Mouse (Mus musculus): ENCODE data around the gene Zfp112. TPM values are rescaled to one million over a fixed set of nuclear protein-coding genes. Genes with fewer than 3 reads are reported as not detected.

The Zfp112 gene
- polyA plus RNA-seq, 1 experiment from 2014 or later, result 7.6 TPM

- no peak overlapping the region for H3K4me2 ChIP-seq (ENCODE audit: low read length)
- no peak overlapping the region for H3K27ac ChIP-seq (replicated peaks; ENCODE audit: low read depth, low read length)
- 14% methylated on average over 1 of the region's 1 CpGs for WGBS
- H3K9me3 ChIP-seq (ENCODE audit: control insufficient read depth, low read length), result 0 out of 2 replicates have a peak, but pooled peaks cover 2% of the 10 kb centered on the region
- no peak overlapping the region for H3K4me3 ChIP-seq (replicated peaks; ENCODE audit: low read depth, low read length)
- DNase-seq, result peak; percentile 3
- no peaks in the 10 kb centered on the region for H3K27me3 ChIP-seq (ENCODE audit: control insufficient read depth, insufficient read depth, low read length)
- H3K36me3 ChIP-seq (ENCODE audit: control insufficient read depth, insufficient read depth, low read length), result no peaks in the 10 kb centered on the region
- ATAC-seq (ENCODE audit: low FRiP score, low TSS enrichment), result no peak
- no peaks in the 10 kb centered on the region for H3K4me1 ChIP-seq (ENCODE audit: control insufficient read depth, insufficient read depth, low read length)
- no peak overlapping the region for H3K9ac ChIP-seq (replicated peaks; ENCODE audit: low read length)
Measured at GRCm38 (mm10) chr7:24153272-24153671, 41.2 kb downstream of the Zfp112 start.

- WGBS, result 62% methylated on average over 4 of the region's 4 CpGs
- Histone ChIP-seq H3K27ac (replicated peaks; ENCODE audit: low read depth, low read length) (no peak overlapping the region), H3K9me3 (ENCODE audit: control insufficient read depth, low read length) (no peaks in the 10 kb centered on the region), H3K27me3 (ENCODE audit: control insufficient read depth, insufficient read depth, low read length) (no peaks in the 10 kb centered on the region), H3K4me1 (ENCODE audit: control insufficient read depth, insufficient read depth, low read length) (no peaks in the 10 kb centered on the region), H3K9ac (replicated peaks; ENCODE audit: low read length) (no peak overlapping the region), H3K4me2 (ENCODE audit: low read length) (no peak overlapping the region), H3K36me3 (ENCODE audit: control insufficient read depth, insufficient read depth, low read length) (no peaks in the 10 kb centered on the region), H3K4me3 (replicated peaks; ENCODE audit: low read depth, low read length) (no peak overlapping the region)
- DNase-seq (no peak), ATAC-seq (ENCODE audit: low FRiP score, low TSS enrichment) (no peak)
Measured at GRCm38 (mm10) chr7:24172191-24172590, 60.1 kb downstream of the Zfp112 start.

GRCm38 (mm10) chr7:24174618-24175336, 62.7 kb downstream of the Zfp112 start, which contains the start of gene Zfp114:
Zfp114 (plus strand) TSS chr7:24175060.
- 12% methylated on average over 23 of the region's 23 CpGs for WGBS
- Histone ChIP-seq H3K27me3 (ENCODE audit: control insufficient read depth, insufficient read depth, low read length) (no peaks in the 10 kb centered on the region), H3K4me3 (replicated peaks; ENCODE audit: low read depth, low read length) (peak within 1 kb of the TSS; percentile 54), H3K9me3 (ENCODE audit: control insufficient read depth, low read length) (no peaks in the 10 kb centered on the region), H3K9ac (replicated peaks; ENCODE audit: low read length) (peak within 1 kb of the TSS; percentile 61), H3K4me2 (ENCODE audit: low read length) (peak within 1 kb of the TSS; percentile 56), H3K36me3 (ENCODE audit: control insufficient read depth, insufficient read depth, low read length) (no peaks in the 10 kb centered on the region), H3K27ac (replicated peaks; ENCODE audit: low read depth, low read length) (0 out of 2 replicates have a peak within 1 kb of the TSS, but pooled peaks have one; percentile 26), H3K4me1 (ENCODE audit: control insufficient read depth, insufficient read depth, low read length) (no peaks in the 10 kb centered on the region)
- peak; percentile 86 for ATAC-seq (ENCODE audit: low FRiP score, low TSS enrichment)
- DNase-seq, result peak; percentile 90

GRCm38 (mm10) chr7:24175337-24175711, 63.2 kb downstream of the Zfp112 start:
- H3K27me3 ChIP-seq (ENCODE audit: control insufficient read depth, insufficient read depth, low read length), result no peaks in the 10 kb centered on the region
- peak overlapping the region; percentile 61 for H3K9ac ChIP-seq (replicated peaks; ENCODE audit: low read length)
- DNase-seq (no peak), ATAC-seq (ENCODE audit: low FRiP score, low TSS enrichment) (no peak)
- H3K4me1 ChIP-seq (ENCODE audit: control insufficient read depth, insufficient read depth, low read length), result no peaks in the 10 kb centered on the region
- H3K4me3 ChIP-seq (replicated peaks; ENCODE audit: low read depth, low read length), result peak overlapping the region; percentile 54
- H3K9me3 ChIP-seq (ENCODE audit: control insufficient read depth, low read length), result no peaks in the 10 kb centered on the region
- peak overlapping the region; percentile 56 for H3K4me2 ChIP-seq (ENCODE audit: low read length)
- WGBS, result 59% methylated on average over 6 of the region's 6 CpGs
- H3K36me3 ChIP-seq (ENCODE audit: control insufficient read depth, insufficient read depth, low read length), result no peaks in the 10 kb centered on the region
- H3K27ac ChIP-seq (replicated peaks; ENCODE audit: low read depth, low read length), result 0 out of 2 replicates have a peak overlapping the region, but pooled peaks have one; percentile 26

Other genes with a start within 250 kb of the Zfp112 start
- gene Vmn1r177, start 245.9 kb upstream of the Zfp112 start, polyA plus RNA-seq (2014; fragmentation: Nextera tagmentation; extraction: Ambion mirVana), result not detected in 2 replicates
- gene Vmn1r178, start 220.3 kb upstream of the Zfp112 start, polyA plus RNA-seq (2014; fragmentation: Nextera tagmentation; extraction: Ambion mirVana), result not detected in 2 replicates
- not detected in 2 replicates for gene Vmn1r179, start 185.3 kb upstream of the Zfp112 start, polyA plus RNA-seq (2014; fragmentation: Nextera tagmentation; extraction: Ambion mirVana)
- gene Vmn1r180, start 161.7 kb upstream of the Zfp112 start, polyA plus RNA-seq (2014; fragmentation: Nextera tagmentation; extraction: Ambion mirVana), result not detected in 2 replicates
- gene Vmn1r181, start 137.7 kb upstream of the Zfp112 start, polyA plus RNA-seq (2014; fragmentation: Nextera tagmentation; extraction: Ambion mirVana), result not detected in 2 replicates
- not detected in 2 replicates for gene V1rd19, start 110.6 kb upstream of the Zfp112 start, polyA plus RNA-seq (2014; fragmentation: Nextera tagmentation; extraction: Ambion mirVana)
- gene Vmn1r183, start 59.1 kb upstream of the Zfp112 start, polyA plus RNA-seq (2014; fragmentation: Nextera tagmentation; extraction: Ambion mirVana), result not detected in 2 replicates
- 34.1 and 41.6 TPM in 2 replicates for gene Zfp180, start 30.4 kb upstream of the Zfp112 start, polyA plus RNA-seq (2014; fragmentation: Nextera tagmentation; extraction: Ambion mirVana)
- gene Zfp235, start 21.9 kb downstream of the Zfp112 start, polyA plus RNA-seq (2014; fragmentation: Nextera tagmentation; extraction: Ambion mirVana), result 25.5 and 26.5 TPM in 2 replicates
- gene Zfp114, start 62.7 kb downstream of the Zfp112 start, polyA plus RNA-seq (2014; fragmentation: Nextera tagmentation; extraction: Ambion mirVana), result 2.5 and 4.3 TPM in 2 replicates
- gene Zfp111, start 99.1 kb downstream of the Zfp112 start, polyA plus RNA-seq (2014; fragmentation: Nextera tagmentation; extraction: Ambion mirVana), result 3.1 and 6.6 TPM in 2 replicates
- 2.7 and 3.7 TPM in 2 replicates for gene Zfp109, start 125.2 kb downstream of the Zfp112 start, polyA plus RNA-seq (2014; fragmentation: Nextera tagmentation; extraction: Ambion mirVana)
- gene Zfp108, start 142.5 kb downstream of the Zfp112 start, polyA plus RNA-seq (2014; fragmentation: Nextera tagmentation; extraction: Ambion mirVana), result 6.2 and 6.6 TPM in 2 replicates
- 5.9 and 8.7 TPM in 2 replicates for gene Zfp93, start 158.1 kb downstream of the Zfp112 start, polyA plus RNA-seq (2014; fragmentation: Nextera tagmentation; extraction: Ambion mirVana)
- 34.2 and 34.3 TPM in 2 replicates for gene Zfp61, start 188.9 kb downstream of the Zfp112 start, polyA plus RNA-seq (2014; fragmentation: Nextera tagmentation; extraction: Ambion mirVana)
- 18.9 and 19.2 TPM in 2 replicates for gene Zfp94, start 204.4 kb downstream of the Zfp112 start, polyA plus RNA-seq (2014; fragmentation: Nextera tagmentation; extraction: Ambion mirVana)
- not detected in 2 replicates for gene Tescl, start 221.6 kb downstream of the Zfp112 start, polyA plus RNA-seq (2014; fragmentation: Nextera tagmentation; extraction: Ambion mirVana)
- not detected in 2 replicates for gene Lypd5, start 236.9 kb downstream of the Zfp112 start, polyA plus RNA-seq (2014; fragmentation: Nextera tagmentation; extraction: Ambion mirVana)